Mouse (Mus musculus): ENCODE results near the gene Csnk2b. TPM values are rescaled to one million over a fixed set of nuclear protein-coding genes. Genes with fewer than 3 reads are reported as not detected.

Gene Csnk2b
- total RNA-seq, 2 experiments from 2014 or later, result 145 to 170 TPM

- intact Hi-C loops (cut with DNase I), result loop anchor here (10.0 kb wide), 1 partner anchor 1040 kb away; the partner anchor contains the start of gene H2-DMa
Measured at GRCm38 (mm10) chr17:35154616-35155015, 32.8 kb upstream of the Csnk2b start.

GRCm38 (mm10) chr17:35153931-35154330 lies 32.1 kb upstream of the Csnk2b start:
- no peak for DNase-seq
- intact Hi-C loops (cut with DNase I), result loop anchor here (10.0 kb wide), 1 partner anchor 1039 kb away; the partner anchor contains the start of gene H2-DMa

More at GRCm38 (mm10) chr17:35154616-35155015, 32.8 kb upstream of the Csnk2b start:
- DNase-seq, result no peak

- intact Hi-C loops (cut with DNase I), result loop anchor here (10.0 kb wide), 1 partner anchor 1038 kb away; the partner anchor contains the start of gene H2-DMa
Measured at GRCm38 (mm10) chr17:35153077-35153476, 31.2 kb upstream of the Csnk2b start.

GRCm38 (mm10) chr17:35152121-35152520 lies 30.3 kb upstream of the Csnk2b start:
- intact Hi-C loops (cut with DNase I), result loop anchor here (10.0 kb wide), 1 partner anchor 1037 kb away; the partner anchor contains the start of gene H2-DMa
- DNase-seq, result no peak

More at GRCm38 (mm10) chr17:35153077-35153476, 31.2 kb upstream of the Csnk2b start:
- no peak for DNase-seq

GRCm38 (mm10) chr17:35147922-35148639 lies 26.2 kb upstream of the Csnk2b start:
- intact Hi-C loops (cut with DNase I), result no loop called here
- no peak for DNase-seq

GRCm38 (mm10) chr17:35147348-35147747 lies 25.5 kb upstream of the Csnk2b start:
- DNase-seq, result no peak
- intact Hi-C loops (cut with DNase I), result no loop called here

GRCm38 (mm10) chr17:35146139-35146538 lies 24.3 kb upstream of the Csnk2b start:
- intact Hi-C loops (cut with DNase I), result no loop called here
- no peak for DNase-seq

GRCm38 (mm10) chr17:35141971-35142370 lies 20.1 kb upstream of the Csnk2b start:
- DNase-seq, result no peak
- intact Hi-C loops (cut with DNase I), result no loop called here

GRCm38 (mm10) chr17:35140490-35140996 lies 18.7 kb upstream of the Csnk2b start:
- intact Hi-C loops (cut with DNase I), result no loop called here
- DNase-seq, result no peak

GRCm38 (mm10) chr17:35139269-35139668 lies 17.4 kb upstream of the Csnk2b start:
- DNase-seq, result no peak
- intact Hi-C loops (cut with DNase I), result no loop called here

- intact Hi-C loops (cut with DNase I), result no loop called here
- DNase-seq, result no peak
Measured at GRCm38 (mm10) chr17:35135591-35136320, 13.9 kb upstream of the Csnk2b start.

- intact Hi-C loops (cut with DNase I), result no loop called here
- DNase-seq, result peak; percentile 90 to 95
Measured at GRCm38 (mm10) chr17:35134801-35135590, 13.1 kb upstream of the Csnk2b start, which contains the start of gene Bag6. TSS of gene Bag6 (plus strand) at chr17:35135178.

- no peak for DNase-seq
- intact Hi-C loops (cut with DNase I), result no loop called here
Measured at GRCm38 (mm10) chr17:35133517-35133916, 11.7 kb upstream of the Csnk2b start.

- DNase-seq, result no peak
- intact Hi-C loops (cut with DNase I), result no loop called here
Measured at GRCm38 (mm10) chr17:35132174-35132560, 10.3 kb upstream of the Csnk2b start.

- intact Hi-C loops (cut with DNase I), result no loop called here
Measured at GRCm38 (mm10) chr17:35131500-35132173, 9.8 kb upstream of the Csnk2b start, which contains the start of gene Apom. TSS of gene Apom (minus strand) at chr17:35132050.

GRCm38 (mm10) chr17:35131038-35131437 lies 9.2 kb upstream of the Csnk2b start:
- intact Hi-C loops (cut with DNase I), result no loop called here

More at GRCm38 (mm10) chr17:35131500-35132173, 9.8 kb upstream of the Csnk2b start, which contains the start of gene Apom:
- no peak for DNase-seq

GRCm38 (mm10) chr17:35128996-35129395 lies 7.1 kb upstream of the Csnk2b start:
- intact Hi-C loops (cut with DNase I), result no loop called here

More at GRCm38 (mm10) chr17:35131038-35131437, 9.2 kb upstream of the Csnk2b start:
- no peak for DNase-seq

GRCm38 (mm10) chr17:35127017-35127416 lies 5.2 kb upstream of the Csnk2b start:
- intact Hi-C loops (cut with DNase I), result no loop called here

More at GRCm38 (mm10) chr17:35128996-35129395, 7.1 kb upstream of the Csnk2b start:
- no peak for DNase-seq

GRCm38 (mm10) chr17:35126206-35126611 lies 4.4 kb upstream of the Csnk2b start, which contains the start of gene D17H6S53E:
TSS of gene D17H6S53E (plus strand) at chr17:35126373.
- DNase-seq, result peak; percentile 65 to 73
- intact Hi-C loops (cut with DNase I), result no loop called here

More at GRCm38 (mm10) chr17:35127017-35127416, 5.2 kb upstream of the Csnk2b start:
- no peak for DNase-seq
